Mouse (Mus musculus): ENCODE data around the gene Upk1a. TPM values are rescaled to one million over a fixed set of nuclear protein-coding genes. Genes with fewer than 3 reads are reported as not detected.

Gene Upk1a
- polyA plus RNA-seq, 1 experiment from 2014 or later = 0.06 TPM

DNA sequence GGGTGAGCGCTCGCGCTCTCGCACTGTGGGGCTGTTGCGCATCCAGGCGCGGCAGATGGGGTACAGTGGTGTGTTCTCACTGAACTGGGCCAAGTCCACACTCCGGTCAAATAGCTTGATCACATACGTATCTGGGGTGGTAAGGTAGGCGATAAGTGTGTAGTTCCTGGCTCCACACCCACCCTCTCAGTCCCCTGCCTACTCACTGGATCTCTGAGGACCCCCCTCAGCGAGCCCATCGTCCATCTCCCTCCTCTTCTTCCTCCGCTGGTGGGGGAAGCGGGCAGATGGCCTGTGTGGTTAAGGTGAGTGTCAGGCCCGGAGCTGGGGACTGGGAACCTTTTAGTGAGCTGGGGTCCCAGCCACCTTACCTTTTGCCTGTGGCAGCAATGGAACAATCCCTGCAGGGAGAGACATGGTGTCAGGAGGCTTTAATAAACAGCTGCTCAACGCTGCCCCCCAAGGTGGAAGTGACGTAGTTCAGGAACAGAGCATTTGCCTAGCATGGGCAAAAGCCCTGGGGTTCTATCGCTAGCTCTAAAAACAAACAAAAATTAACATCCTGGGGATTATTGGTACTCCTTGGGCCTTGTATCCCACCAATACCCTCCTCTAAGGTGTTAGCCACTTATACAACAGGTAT lies 55.6 kb downstream of the Upk1a start:
- Histone ChIP-seq H3K9ac (no peak overlapping the region), H3K4me3 (replicated peaks) (no peak overlapping the region), H3K4me2 (no peak overlapping the region), H3K36me3 (replicated peaks) (peaks cover 42% of the 10 kb centered on the region), H3K4me1 (replicated peaks) (peaks cover 58% of the 10 kb centered on the region), H3K9me3 (replicated peaks) (no peaks in the 10 kb centered on the region), H3K27ac (replicated peaks) (no peak overlapping the region), H3K27me3 (no peaks in the 10 kb centered on the region)
- no peak for ATAC-seq (ENCODE audit: insufficient read depth)
- 88% methylated on average over 18 of the region's 18 CpGs for WGBS (ENCODE audit: insufficient replicate concordance)

DNA sequence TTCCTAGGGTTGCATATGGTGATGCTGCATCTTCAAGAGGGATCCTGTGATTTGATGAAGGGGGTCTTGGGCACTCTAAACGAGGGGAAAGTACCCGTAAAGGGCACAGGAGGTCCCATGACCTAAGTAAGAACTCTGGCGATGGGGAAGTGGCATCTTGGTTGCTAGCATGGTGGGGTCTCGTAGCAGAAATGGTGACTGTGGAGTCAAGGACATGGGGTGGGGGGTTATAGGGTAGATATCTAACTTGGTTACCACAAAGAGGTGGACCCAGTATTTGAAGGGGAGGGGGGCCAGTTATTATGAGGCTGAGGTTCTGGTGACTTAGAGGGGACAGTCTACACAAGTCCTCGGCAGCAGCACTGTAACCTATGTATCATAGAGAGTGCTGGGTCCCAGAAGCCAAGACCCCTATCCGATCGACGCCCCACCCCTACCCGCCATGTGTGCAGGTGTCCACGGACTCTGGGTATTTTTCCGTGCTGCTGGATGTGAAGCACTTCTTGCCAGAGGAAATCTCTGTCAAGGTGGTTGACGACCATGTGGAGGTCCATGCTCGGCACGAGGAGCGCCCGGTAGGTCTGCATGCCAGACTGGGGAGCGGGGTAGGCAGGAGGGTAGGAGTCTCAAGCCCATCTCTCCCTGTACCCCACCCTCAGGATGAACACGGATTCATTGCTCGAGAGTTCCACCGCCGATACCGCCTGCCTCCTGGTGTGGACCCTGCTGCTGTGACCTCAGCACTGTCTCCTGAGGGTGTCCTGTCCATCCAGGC lies 58.6 kb downstream of the Upk1a start:
- WGBS (ENCODE audit: insufficient replicate concordance) = 80% methylated on average over 22 of the region's 22 CpGs
- H3K27ac ChIP-seq (replicated peaks) = peak overlapping the region; percentile 95; the same call in 1 of the 2 replicates
- no peaks in the 10 kb centered on the region for H3K9me3 ChIP-seq (replicated peaks)
- peaks cover 43% of the 10 kb centered on the region for H3K36me3 ChIP-seq (replicated peaks)
- ATAC-seq (ENCODE audit: insufficient read depth) = no peak
- peak overlapping the region; percentile 91; the same call in 1 of the 2 replicates for H3K9ac ChIP-seq
- peaks cover 48% of the 10 kb centered on the region for H3K4me1 ChIP-seq (replicated peaks)
- H3K27me3 ChIP-seq = no peaks in the 10 kb centered on the region
- H3K4me3 ChIP-seq (replicated peaks) = peak overlapping the region; percentile 72
- peak overlapping the region; percentile 97 for H3K4me2 ChIP-seq

Small RNAs within 50 kb of the gene (microRNA-seq; reads per million reads assigned to microRNA genes)
- not detected for gene Mir3569

Other genes starting within 250 kb of the Upk1a start
- gene Tyrobp, start 199.1 kb downstream of the Upk1a start, polyA plus RNA-seq (2015; fragmentation: Nextera tagmentation; extraction: Ambion mirVana) = 146 and 160 TPM in 2 replicates
- 6.7 and 7.0 TPM in 2 replicates for gene Hcst, start 193.0 kb downstream of the Upk1a start, polyA plus RNA-seq (2015; fragmentation: Nextera tagmentation; extraction: Ambion mirVana)
- gene Nfkbid, start 191.1 kb downstream of the Upk1a start, polyA plus RNA-seq (2015; fragmentation: Nextera tagmentation; extraction: Ambion mirVana) = 1.6 and 1.8 TPM in 2 replicates
- 5.3 and 6.2 TPM in 2 replicates for gene Aplp1, start 167.3 kb downstream of the Upk1a start, polyA plus RNA-seq (2015; fragmentation: Nextera tagmentation; extraction: Ambion mirVana)
- 0.03 and 0.37 TPM in 2 replicates for gene Kirrel2, start 155.2 kb downstream of the Upk1a start, polyA plus RNA-seq (2015; fragmentation: Nextera tagmentation; extraction: Ambion mirVana)
- gene Nphs1, start 154.5 kb downstream of the Upk1a start, polyA plus RNA-seq (2015; fragmentation: Nextera tagmentation; extraction: Ambion mirVana) = 0.10 TPM in 1 of 2 replicates, not detected in the other
- 57.8 and 78.4 TPM in 2 replicates for gene Prodh2, start 119.2 kb downstream of the Upk1a start, polyA plus RNA-seq (2015; fragmentation: Nextera tagmentation; extraction: Ambion mirVana)
- gene Arhgap33, start 77.8 kb downstream of the Upk1a start, polyA plus RNA-seq (2015; fragmentation: Nextera tagmentation; extraction: Ambion mirVana) = 2.6 and 3.0 TPM in 2 replicates
- 4.9 and 5.3 TPM in 2 replicates for gene Hspb6, start 60.7 kb downstream of the Upk1a start, polyA plus RNA-seq (2015; fragmentation: Nextera tagmentation; extraction: Ambion mirVana)
- gene Proser3, start 60.5 kb downstream of the Upk1a start, polyA plus RNA-seq (2015; fragmentation: Nextera tagmentation; extraction: Ambion mirVana) = 2.0 and 2.7 TPM in 2 replicates
- 23.4 and 26.1 TPM in 2 replicates for gene Lin37, start 53.0 kb downstream of the Upk1a start, polyA plus RNA-seq (2015; fragmentation: Nextera tagmentation; extraction: Ambion mirVana)
- gene U2af1l4, start 49.5 kb downstream of the Upk1a start, polyA plus RNA-seq (2015; fragmentation: Nextera tagmentation; extraction: Ambion mirVana) = 32.4 and 35.4 TPM in 2 replicates
- gene Gm49396, start 49.5 kb downstream of the Upk1a start, polyA plus RNA-seq (2015; fragmentation: Nextera tagmentation; extraction: Ambion mirVana) = 3.4 and 4.1 TPM in 2 replicates
- 60.6 and 65.5 TPM in 2 replicates for gene Psenen, start 49.2 kb downstream of the Upk1a start, polyA plus RNA-seq (2015; fragmentation: Nextera tagmentation; extraction: Ambion mirVana)
- gene Igflr1, start 47.4 kb downstream of the Upk1a start, polyA plus RNA-seq (2015; fragmentation: Nextera tagmentation; extraction: Ambion mirVana) = 2.3 and 2.8 TPM in 2 replicates
- 2.4 and 2.9 TPM in 2 replicates for gene Kmt2b, start 24.1 kb downstream of the Upk1a start, polyA plus RNA-seq (2015; fragmentation: Nextera tagmentation; extraction: Ambion mirVana)
- gene Zbtb32, start 13.9 kb downstream of the Upk1a start, polyA plus RNA-seq (2015; fragmentation: Nextera tagmentation; extraction: Ambion mirVana) = 0.17 and 0.22 TPM in 2 replicates
- gene Cox6b1, start 13.3 kb upstream of the Upk1a start, polyA plus RNA-seq (2015; fragmentation: Nextera tagmentation; extraction: Ambion mirVana) = 514 and 565 TPM in 2 replicates
- not detected in 2 replicates for gene Etv2, start 23.0 kb upstream of the Upk1a start, polyA plus RNA-seq (2015; fragmentation: Nextera tagmentation; extraction: Ambion mirVana)
- gene Rbm42, start 37.5 kb upstream of the Upk1a start, polyA plus RNA-seq (2015; fragmentation: Nextera tagmentation; extraction: Ambion mirVana) = 49.4 and 54.0 TPM in 2 replicates
- 31.5 and 36.9 TPM in 2 replicates for gene Haus5, start 52.1 kb upstream of the Upk1a start, polyA plus RNA-seq (2015; fragmentation: Nextera tagmentation; extraction: Ambion mirVana)
- not detected in 2 replicates for gene Pmis2, start 58.8 kb upstream of the Upk1a start, polyA plus RNA-seq (2015; fragmentation: Nextera tagmentation; extraction: Ambion mirVana)
- 0.48 and 0.99 TPM in 2 replicates for gene 2200002J24Rik, start 86.1 kb upstream of the Upk1a start, polyA plus RNA-seq (2015; fragmentation: Nextera tagmentation; extraction: Ambion mirVana)
- gene Atp4a, start 99.4 kb upstream of the Upk1a start, polyA plus RNA-seq (2015; fragmentation: Nextera tagmentation; extraction: Ambion mirVana) = 1.7 and 2.9 TPM in 2 replicates
- gene Tmem147, start 116.7 kb upstream of the Upk1a start, polyA plus RNA-seq (2015; fragmentation: Nextera tagmentation; extraction: Ambion mirVana) = 97.4 and 105 TPM in 2 replicates
- gene Gapdhs, start 130.8 kb upstream of the Upk1a start, polyA plus RNA-seq (2015; fragmentation: Nextera tagmentation; extraction: Ambion mirVana) = not detected in 2 replicates
- 0.12 and 0.61 TPM in 2 replicates for gene Sbsn, start 138.6 kb upstream of the Upk1a start, polyA plus RNA-seq (2015; fragmentation: Nextera tagmentation; extraction: Ambion mirVana)
- gene Dmkn, start 150.9 kb upstream of the Upk1a start, polyA plus RNA-seq (2015; fragmentation: Nextera tagmentation; extraction: Ambion mirVana) = 0.32 and 0.99 TPM in 2 replicates
- gene Krtdap, start 175.0 kb upstream of the Upk1a start, polyA plus RNA-seq (2015; fragmentation: Nextera tagmentation; extraction: Ambion mirVana) = 0.21 and 2.5 TPM in 2 replicates
- gene Ffar2, start 210.9 kb upstream of the Upk1a start, polyA plus RNA-seq (2015; fragmentation: Nextera tagmentation; extraction: Ambion mirVana) = 0.94 and 1.2 TPM in 2 replicates
- gene Ffar3, start 243.3 kb upstream of the Upk1a start, polyA plus RNA-seq (2015; fragmentation: Nextera tagmentation; extraction: Ambion mirVana) = not detected in 2 replicates
- not detected in 2 replicates for gene Ffar1, start 248.7 kb upstream of the Upk1a start, polyA plus RNA-seq (2015; fragmentation: Nextera tagmentation; extraction: Ambion mirVana)

Measured in liver, embryonic 15.5 days (tissue).